Mouse (Mus musculus) C2C12 (cell line): ENCODE measurements around the gene Tecpr1. TPM values are rescaled to one million over a fixed set of nuclear protein-coding genes. Genes with fewer than 3 reads are reported as not detected.

Experiments used
- H3K27me3 ChIP-seq: one replicate; pipeline ENCODE4 v1.6.1; 2011; ENCODE audit not compliant: control insufficient read depth, insufficient read depth, insufficient read length
- H3K36me3 ChIP-seq: one replicate; pipeline ENCODE4 v1.6.1; 2011; ENCODE audit not compliant: control insufficient read depth, insufficient read depth
- H3K4me3 ChIP-seq: one replicate; pipeline ENCODE4 v1.5.1; 2011; ENCODE audit warnings: mild to moderate bottlenecking, control low read depth; ENCODE audit not compliant: poor library complexity, insufficient read depth, severe bottlenecking
- H3K79me2 ChIP-seq: one replicate; pipeline ENCODE4 v1.6.1; 2011; ENCODE audit not compliant: control insufficient read depth, insufficient read depth
- H3K79me3 ChIP-seq: one replicate; pipeline ENCODE4 v1.6.1; 2011; ENCODE audit warnings: low read depth, control low read depth
- H3ac ChIP-seq: one replicate; pipeline ENCODE3; 2011; ENCODE audit warnings: low read depth; ENCODE audit not compliant: control insufficient read depth, insufficient read length
- CEBPB ChIP-seq: IDR thresholded peaks from one replicate; pipeline ENCODE4 v1.6.1; 2011; ENCODE audit warnings: low read depth, mild to moderate bottlenecking, control low read depth, moderate library complexity
- CTCF ChIP-seq: IDR thresholded peaks from one replicate; pipeline ENCODE4 v1.5.1; 2011; ENCODE audit not compliant: control insufficient read depth, insufficient read depth, insufficient read length
- FOSL1 ChIP-seq: IDR thresholded peaks from one replicate; pipeline ENCODE4 v1.8.0; 2011; ENCODE audit warnings: mild to moderate bottlenecking, low read length; ENCODE audit not compliant: poor library complexity, insufficient read depth, severe bottlenecking
- MAX ChIP-seq: IDR thresholded peaks from one replicate; pipeline ENCODE4 v1.6.1; 2011; ENCODE audit warnings: mild to moderate bottlenecking, control low read depth
- MYOD1 ChIP-seq: IDR thresholded peaks from one replicate; pipeline ENCODE4 v1.6.1; 2011; ENCODE audit warnings: low read depth; ENCODE audit not compliant: control insufficient read depth, insufficient read length
- MYOG ChIP-seq: IDR thresholded peaks from one replicate; pipeline ENCODE4 v1.6.1; 2011; ENCODE audit not compliant: control insufficient read depth, insufficient read length; ENCODE audit errors: extremely low read depth
- USF1 ChIP-seq: IDR thresholded peaks from one replicate; pipeline ENCODE4 v1.6.1; 2011; ENCODE audit warnings: low read depth, mild to moderate bottlenecking, control low read depth, moderate library complexity
- long read RNA-seq, 2 experiments: library from polyadenylated mRNA; unstranded; transcript quantifications; one replicate each; pipeline ENCODE4 v2.0.0; 2019 to 2020
- polyA plus RNA-seq: library from polyadenylated mRNA; unstranded; fragments of >200 nt; fragmentation: generic; extraction: Trizol; gene quantifications from one replicate; pipeline ENCODE4 v1.2.1, GENCODE M21; 2012; ENCODE audit warnings: missing spikeins

Tecpr1 gene
- polyA plus RNA-seq, result 10.5 TPM
- long read RNA-seq, experiment 1, partial matches to known transcripts, result 3 of 6 reads
- long read RNA-seq, experiment 1, other reads (novel, unspliced or antisense), result 3 of 6 reads
- long read RNA-seq, experiment 2, full-length matches to known transcripts, result 70 of 99 reads
- long read RNA-seq, experiment 2, partial matches to known transcripts, result 24 of 99 reads
- long read RNA-seq, experiment 2, other reads (novel, unspliced or antisense), result 5 of 99 reads

DNA sequence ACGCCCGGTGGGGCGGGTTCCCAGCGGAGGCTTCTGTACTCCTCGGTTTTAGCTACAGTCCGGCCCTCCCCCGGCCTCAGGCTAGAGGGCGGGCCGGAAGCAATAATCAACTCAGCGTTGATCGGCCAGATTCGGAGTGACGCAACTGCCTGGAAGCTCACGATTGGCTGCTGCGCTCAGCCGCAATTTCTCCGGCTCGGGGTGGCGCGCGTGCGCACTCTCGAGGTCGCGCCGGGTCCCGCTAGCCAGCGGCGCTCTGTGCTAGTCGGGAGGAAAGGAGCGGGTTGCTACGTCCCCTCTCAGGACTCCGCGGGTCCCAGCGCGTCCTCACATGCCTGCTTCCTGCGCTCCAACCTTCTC lies at the start of gene Tecpr1:
Gene Tecpr1, minus strand, starts transcription at position 113 of the 360 bp plus-strand sequence.
- peak within 1 kb of the TSS; percentile 98 for H3ac ChIP-seq
- H3K27me3 ChIP-seq, result no peaks in the 10 kb centered on the region
- H3K36me3 ChIP-seq, result no peaks in the 10 kb centered on the region
- H3K4me3 ChIP-seq, result peak within 1 kb of the TSS; percentile 45
- H3K79me3 ChIP-seq, result no peaks in the 10 kb centered on the region
- H3K79me2 ChIP-seq, result no peaks in the 10 kb centered on the region
- TF ChIP-seq CEBPB (peak; percentile 38), MYOG (no peak), MAX (no peak), USF1 (no peak), MYOD1 (no peak), CTCF (no peak)

GRCm38 (mm10) chr5:144271772-144272171 lies 48.4 kb upstream of the Tecpr1 start:
- H3K27me3 ChIP-seq, result no peaks in the 10 kb centered on the region
- H3K36me3 ChIP-seq, result peaks cover 21% of the 10 kb centered on the region
- no peaks in the 10 kb centered on the region for H3K79me2 ChIP-seq
- no peak for TF ChIP-seq MYOD1
- no peak for TF ChIP-seq MAX
- TF ChIP-seq MYOG, result no peak
- no peak for TF ChIP-seq USF1
- no peak for TF ChIP-seq CEBPB
- no peak for TF ChIP-seq FOSL1
- no peak for TF ChIP-seq CTCF
- no peaks in the 10 kb centered on the region for H3K79me3 ChIP-seq
- no peak overlapping the region for H3K4me3 ChIP-seq
- no peak overlapping the region for H3ac ChIP-seq

DNA sequence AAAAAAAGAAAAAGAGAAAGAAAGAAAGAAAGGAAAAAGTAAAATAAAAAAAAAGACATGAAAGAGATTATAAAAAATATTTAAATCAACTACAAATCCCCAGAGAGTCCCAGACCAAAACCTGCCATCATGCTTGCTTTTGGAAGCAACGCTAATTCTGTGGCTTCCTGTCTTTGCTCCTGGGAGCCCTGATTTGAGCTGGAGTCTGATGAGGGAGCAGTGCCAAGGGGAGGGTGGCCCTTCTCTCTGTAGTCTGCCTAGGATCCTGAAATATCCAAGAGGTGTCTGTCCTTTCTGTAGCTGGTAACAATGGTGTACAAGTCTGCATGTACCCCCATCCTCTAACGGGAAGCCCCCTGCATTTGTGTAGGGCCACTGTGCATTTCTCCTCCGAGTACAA lies 47.7 kb upstream of the Tecpr1 start:
- Histone ChIP-seq H3K4me3 (no peak overlapping the region), H3K79me3 (no peaks in the 10 kb centered on the region), H3K36me3 (peaks cover 27% of the 10 kb centered on the region), H3K27me3 (no peaks in the 10 kb centered on the region), H3K79me2 (no peaks in the 10 kb centered on the region), H3ac (no peak overlapping the region)
- TF ChIP-seq MYOG, result no peak
- no peak for TF ChIP-seq CEBPB
- no peak for TF ChIP-seq CTCF
- no peak for TF ChIP-seq USF1

- H3K36me3 ChIP-seq, result peaks cover 29% of the 10 kb centered on the region
- H3ac ChIP-seq, result no peak overlapping the region
- no peaks in the 10 kb centered on the region for H3K79me3 ChIP-seq
- H3K79me2 ChIP-seq, result no peaks in the 10 kb centered on the region
- no peak for TF ChIP-seq MAX
- no peak for TF ChIP-seq FOSL1
- H3K4me3 ChIP-seq, result no peak overlapping the region
- no peaks in the 10 kb centered on the region for H3K27me3 ChIP-seq
Measured at GRCm38 (mm10) chr5:144270420-144270819, 47.0 kb upstream of the Tecpr1 start.

DNA sequence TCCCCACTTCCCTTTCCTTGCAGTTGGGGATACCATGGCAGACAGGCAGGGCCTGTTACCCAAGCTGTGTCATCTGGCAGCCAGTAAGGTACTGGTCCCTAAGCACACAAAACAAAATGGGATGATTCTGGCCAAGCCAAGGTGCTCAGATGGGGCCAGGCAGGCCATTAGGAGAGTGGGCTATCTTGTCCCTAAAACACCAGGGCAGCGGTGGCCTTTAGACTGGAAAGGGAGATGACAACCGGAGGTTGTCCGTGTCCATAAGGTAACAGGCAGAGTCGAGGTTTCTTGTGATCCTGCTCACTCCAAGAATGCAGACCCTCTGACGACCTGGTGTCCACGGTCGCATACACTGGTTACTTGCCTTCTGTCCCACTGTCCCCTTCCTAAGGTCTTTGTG lies 46.5 kb upstream of the Tecpr1 start:
- H3K4me3 ChIP-seq, result no peak overlapping the region
- peaks cover 32% of the 10 kb centered on the region for H3K36me3 ChIP-seq
- no peaks in the 10 kb centered on the region for H3K79me3 ChIP-seq
- H3K79me2 ChIP-seq, result peaks cover 3% of the 10 kb centered on the region
- no peaks in the 10 kb centered on the region for H3K27me3 ChIP-seq
- H3ac ChIP-seq, result no peak overlapping the region
- no peak for TF ChIP-seq MYOD1
- no peak for TF ChIP-seq CEBPB
- no peak for TF ChIP-seq MAX
- TF ChIP-seq MYOG, result no peak
- no peak for TF ChIP-seq USF1
- no peak for TF ChIP-seq CTCF
- TF ChIP-seq FOSL1, result no peak

DNA sequence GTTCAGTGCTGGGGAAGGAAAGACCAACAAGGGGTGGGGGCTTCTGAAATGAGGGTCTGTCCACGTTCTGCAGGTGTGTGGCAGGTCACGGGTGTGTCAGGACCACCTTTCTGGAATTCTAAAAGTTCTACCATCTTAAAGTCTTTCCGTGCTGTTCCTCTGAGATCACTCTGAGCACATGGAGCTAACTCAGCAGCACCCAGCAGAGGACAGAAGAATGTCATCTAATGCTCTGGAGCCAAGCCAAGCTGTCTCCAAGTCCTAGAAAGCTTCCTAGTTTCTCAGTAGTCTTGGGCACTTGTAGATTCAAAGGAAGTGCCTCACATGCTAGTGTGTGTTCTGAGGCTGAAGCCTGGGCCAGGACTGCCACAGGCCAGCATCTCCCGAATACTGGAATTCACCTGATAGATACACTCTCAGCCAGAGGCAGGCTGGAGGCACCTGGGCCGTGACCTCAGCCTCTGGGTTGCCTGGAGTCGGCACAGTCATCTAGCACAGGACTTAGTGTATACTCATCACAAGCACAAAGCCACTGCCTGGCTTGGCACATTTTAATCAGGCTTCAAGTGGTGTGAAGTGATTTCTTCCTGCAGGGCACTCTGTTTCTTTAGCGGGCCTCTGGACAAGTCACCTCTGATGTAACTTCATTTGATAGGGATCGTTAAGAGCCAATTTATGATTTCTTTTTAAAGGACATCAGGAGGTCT lies 44.3 kb upstream of the Tecpr1 start:
- Histone ChIP-seq H3K79me3 (peaks cover 3% of the 10 kb centered on the region), H3K36me3 (peaks cover 30% of the 10 kb centered on the region), H3K79me2 (peaks cover 20% of the 10 kb centered on the region), H3ac (no peak overlapping the region), H3K27me3 (no peaks in the 10 kb centered on the region), H3K4me3 (no peak overlapping the region)
- TF ChIP-seq MYOD1 (no peak), MAX (peak; percentile 83)
